Mouse (Mus musculus): ENCODE measurements around the gene Slc26a8. TPM values are rescaled to one million over a fixed set of nuclear protein-coding genes. Genes with fewer than 3 reads are reported as not detected.

The Slc26a8 gene
- polyA plus RNA-seq, 1 experiment from 2014 or later = 0.33 TPM

DNA sequence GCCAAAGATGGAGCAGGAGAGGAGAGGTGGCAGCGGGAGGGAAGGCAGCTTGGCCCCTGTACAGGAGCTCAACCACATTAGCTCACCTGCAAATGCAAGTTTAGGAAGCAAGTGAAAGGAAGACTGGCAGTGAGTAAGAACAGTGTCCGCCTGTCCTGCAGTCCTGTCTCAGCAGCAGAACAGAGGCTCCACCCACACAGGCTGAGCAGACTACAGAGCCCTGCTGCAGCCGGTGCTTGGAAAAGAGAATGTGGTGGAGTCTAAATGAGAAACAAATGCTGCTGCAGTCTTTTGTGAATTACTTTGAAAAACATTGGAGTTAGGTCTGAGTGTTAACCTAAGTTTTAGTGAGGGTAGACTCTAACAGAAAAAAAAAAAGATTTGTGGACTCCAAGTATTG lies 27.5 kb upstream of the Slc26a8 start:
- H3K27ac ChIP-seq (ENCODE audit: low read depth) = no peak overlapping the region
- no peaks in the 10 kb centered on the region for H3K27me3 ChIP-seq (ENCODE audit: insufficient read depth, low read length)
- peaks cover 6% of the 10 kb centered on the region; the same call in 1 of the 2 replicates for H3K4me1 ChIP-seq (ENCODE audit: insufficient read depth)
- DNase-seq = no peak
- no peaks in the 10 kb centered on the region for H3K9me3 ChIP-seq (ENCODE audit: low read depth, low read length)
- ATAC-seq (ENCODE audit: insufficient read depth) = no peak
- H3K4me3 ChIP-seq (ENCODE audit: low read depth, low read length) = no peak overlapping the region
- TF ChIP-seq CTCF (IDR thresholded peaks at IDR 0.05; ENCODE audit: low read depth) = no peak
- H3K9ac ChIP-seq = no peak overlapping the region
- 59% methylated on average over 3 of the region's 3 CpGs for WGBS
- no peak overlapping the region for H3K4me2 ChIP-seq
- peaks cover 75% of the 10 kb centered on the region for H3K36me3 ChIP-seq (ENCODE audit: insufficient read depth)

DNA sequence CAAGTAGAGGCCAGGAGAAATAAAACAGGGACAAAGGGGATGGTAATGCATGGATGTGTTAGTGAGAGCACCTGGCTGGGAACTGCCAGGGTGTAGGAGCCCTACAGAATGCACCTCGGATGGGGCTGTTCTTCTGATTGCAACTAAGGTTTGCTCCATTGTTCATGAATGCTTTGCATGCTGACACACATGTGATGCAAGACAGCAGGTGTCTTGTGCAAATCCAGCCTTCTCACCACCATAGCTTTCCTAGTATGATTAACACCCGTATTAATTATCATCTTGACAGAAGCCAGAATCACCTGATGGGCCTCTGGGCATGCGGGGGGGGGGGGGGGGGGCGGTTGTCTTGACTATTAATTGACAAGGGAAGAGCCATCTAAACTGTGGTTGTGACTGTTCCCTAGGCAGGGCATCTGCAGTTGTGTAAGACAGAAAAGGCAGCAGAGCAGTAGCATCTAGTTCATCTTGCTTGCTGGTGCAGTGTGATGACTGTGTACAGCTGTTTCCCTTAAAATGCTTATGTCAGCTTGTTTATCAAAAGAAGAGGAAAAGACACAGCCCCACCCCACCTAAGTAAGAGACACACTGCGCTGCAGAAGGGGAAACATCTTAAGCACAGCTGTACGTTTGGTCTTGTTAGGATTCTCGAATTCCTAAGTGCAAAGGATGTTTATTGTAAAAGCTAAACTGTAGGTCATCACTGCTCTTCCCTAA lies 26.0 kb upstream of the Slc26a8 start:
- H3K4me3 ChIP-seq (ENCODE audit: low read depth, low read length) = no peak overlapping the region
- H3K9ac ChIP-seq = no peak overlapping the region
- H3K9me3 ChIP-seq (ENCODE audit: low read depth, low read length) = no peaks in the 10 kb centered on the region
- DNase-seq (no peak), ATAC-seq (ENCODE audit: insufficient read depth) (no peak)
- H3K27ac ChIP-seq (ENCODE audit: low read depth) = no peak overlapping the region
- 60% methylated on average over 6 of the region's 7 CpGs for WGBS
- H3K4me1 ChIP-seq (ENCODE audit: insufficient read depth) = no peaks in the 10 kb centered on the region
- no peak for TF ChIP-seq CTCF (IDR thresholded peaks at IDR 0.05; ENCODE audit: low read depth)
- no peak overlapping the region for H3K4me2 ChIP-seq
- H3K27me3 ChIP-seq (ENCODE audit: insufficient read depth, low read length) = no peaks in the 10 kb centered on the region
- H3K36me3 ChIP-seq (ENCODE audit: insufficient read depth) = peaks cover 64% of the 10 kb centered on the region

DNA sequence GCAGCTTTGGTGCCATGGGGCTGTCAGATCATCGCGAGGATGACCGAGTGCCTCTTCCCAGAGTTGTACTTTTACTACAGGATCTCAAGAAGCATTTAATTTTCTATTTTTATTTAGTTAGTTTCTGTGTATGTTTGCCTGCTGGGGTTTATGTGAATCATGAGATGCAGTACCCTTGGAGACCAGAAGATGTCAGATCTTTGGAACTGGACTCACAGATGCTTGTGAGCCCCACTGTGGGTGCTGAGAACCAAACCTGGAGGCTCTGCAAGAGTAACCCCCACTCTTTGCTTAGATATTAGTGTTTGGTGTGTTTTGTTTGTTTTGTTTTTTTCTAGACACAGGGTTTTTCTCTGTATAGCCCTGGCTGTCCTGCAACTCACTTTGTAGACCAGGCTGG lies 24.0 kb upstream of the Slc26a8 start:
- Histone ChIP-seq H3K27ac (ENCODE audit: low read depth) (no peak overlapping the region), H3K36me3 (ENCODE audit: insufficient read depth) (peaks cover 53% of the 10 kb centered on the region), H3K4me2 (no peak overlapping the region), H3K9ac (no peak overlapping the region), H3K4me1 (ENCODE audit: insufficient read depth) (no peaks in the 10 kb centered on the region), H3K27me3 (ENCODE audit: insufficient read depth, low read length) (no peaks in the 10 kb centered on the region), H3K4me3 (ENCODE audit: low read depth, low read length) (no peak overlapping the region), H3K9me3 (ENCODE audit: low read depth, low read length) (no peaks in the 10 kb centered on the region)
- no peak; the same call in 1 of the 2 replicates for TF ChIP-seq CTCF (IDR thresholded peaks at IDR 0.05; ENCODE audit: low read depth)
- DNase-seq (no peak), ATAC-seq (ENCODE audit: insufficient read depth) (no peak)
- WGBS = 95% methylated on average over 3 of the region's 3 CpGs

DNA sequence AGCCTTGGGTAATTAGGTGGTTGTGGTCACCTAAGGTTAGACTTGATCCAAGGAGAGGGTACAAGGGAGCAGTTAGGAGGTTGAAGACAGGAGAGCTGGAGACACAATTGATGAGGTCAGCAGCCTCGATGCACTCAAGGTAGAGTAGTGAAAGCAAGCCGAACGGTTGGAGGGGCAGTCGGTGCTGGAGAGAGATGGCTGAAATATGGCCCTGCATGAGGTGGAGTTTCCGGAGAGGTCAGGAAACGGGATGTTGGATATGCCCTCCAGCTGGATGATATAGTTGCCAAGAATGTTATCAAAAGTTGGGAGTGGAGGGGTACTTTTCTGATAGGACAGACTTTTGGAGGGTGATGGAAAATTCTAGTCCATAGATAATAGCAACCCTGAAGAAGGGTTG lies 22.3 kb upstream of the Slc26a8 start:
- H3K4me2 ChIP-seq = no peak overlapping the region
- WGBS = 50% methylated on average over 6 of the region's 6 CpGs

DNA sequence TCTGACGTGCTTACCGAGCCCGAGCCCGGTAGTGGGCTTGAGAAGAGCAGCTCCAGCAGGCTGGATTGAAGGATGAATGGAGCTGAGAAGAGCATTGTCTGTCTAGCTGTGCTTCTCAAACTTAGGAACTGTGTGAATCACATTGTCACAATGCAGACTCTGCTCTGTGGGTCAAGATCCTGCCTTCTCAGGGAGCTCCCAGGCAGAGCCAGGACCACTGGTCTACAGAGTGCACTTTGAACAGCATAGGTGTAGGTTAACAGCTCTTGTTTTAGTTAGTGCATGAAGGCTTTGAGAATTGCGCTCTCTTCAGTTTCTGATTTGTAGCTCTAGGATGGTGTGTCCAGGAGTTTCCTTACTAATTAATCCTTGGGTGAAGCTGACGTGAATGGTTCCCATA lies 21.2 kb upstream of the Slc26a8 start:
- no peak for TF ChIP-seq CTCF (IDR thresholded peaks at IDR 0.05; ENCODE audit: low read depth)
- DNase-seq = no peak
- 90% methylated on average over 6 of the region's 6 CpGs for WGBS
- Histone ChIP-seq H3K36me3 (ENCODE audit: insufficient read depth) (peaks cover 29% of the 10 kb centered on the region), H3K9ac (no peak overlapping the region), H3K27me3 (ENCODE audit: insufficient read depth, low read length) (no peaks in the 10 kb centered on the region), H3K9me3 (ENCODE audit: low read depth, low read length) (no peaks in the 10 kb centered on the region), H3K27ac (ENCODE audit: low read depth) (no peak overlapping the region), H3K4me1 (ENCODE audit: insufficient read depth) (no peaks in the 10 kb centered on the region), H3K4me3 (ENCODE audit: low read depth, low read length) (no peak overlapping the region), H3K4me2 (no peak overlapping the region)
- ATAC-seq (ENCODE audit: insufficient read depth) = no peak

More for the DNA sequence above, 22.3 kb upstream of the Slc26a8 start:
- Histone ChIP-seq H3K4me1 (ENCODE audit: insufficient read depth) (no peaks in the 10 kb centered on the region), H3K36me3 (ENCODE audit: insufficient read depth) (peaks cover 40% of the 10 kb centered on the region), H3K4me3 (ENCODE audit: low read depth, low read length) (no peak overlapping the region), H3K27ac (ENCODE audit: low read depth) (no peak overlapping the region), H3K27me3 (ENCODE audit: insufficient read depth, low read length) (no peaks in the 10 kb centered on the region), H3K9me3 (ENCODE audit: low read depth, low read length) (no peaks in the 10 kb centered on the region), H3K9ac (no peak overlapping the region)
- no peak for TF ChIP-seq CTCF (IDR thresholded peaks at IDR 0.05; ENCODE audit: low read depth)
- no peak for DNase-seq
- ATAC-seq (ENCODE audit: insufficient read depth) = no peak

DNA sequence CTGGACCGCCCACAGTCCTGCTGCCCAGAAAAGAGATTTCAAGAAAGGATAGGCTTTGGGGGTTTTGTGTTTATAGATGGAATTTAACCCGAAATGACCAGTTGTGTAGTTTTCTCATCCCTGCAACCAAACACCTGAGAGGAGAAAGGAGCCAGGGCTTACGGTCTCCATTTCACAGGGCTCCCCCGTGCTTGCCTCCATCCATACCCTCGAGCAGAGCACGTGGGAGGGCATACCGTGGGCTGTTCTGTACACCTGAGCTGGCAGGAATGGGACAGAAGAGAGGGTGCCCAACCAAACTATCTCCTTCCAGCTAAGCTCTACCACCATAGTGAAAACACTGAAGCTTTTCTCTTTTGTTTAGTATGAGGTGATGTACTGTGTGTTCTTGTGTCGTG lies 20.3 kb upstream of the Slc26a8 start:
- H3K9ac ChIP-seq = no peak overlapping the region
- DNase-seq (no peak), ATAC-seq (ENCODE audit: insufficient read depth) (no peak)
- H3K36me3 ChIP-seq (ENCODE audit: insufficient read depth) = peaks cover 21% of the 10 kb centered on the region
- H3K4me3 ChIP-seq (ENCODE audit: low read depth, low read length) = no peak overlapping the region
- H3K27me3 ChIP-seq (ENCODE audit: insufficient read depth, low read length) = no peaks in the 10 kb centered on the region
- TF ChIP-seq CTCF (IDR thresholded peaks at IDR 0.05; ENCODE audit: low read depth) = no peak
- H3K9me3 ChIP-seq (ENCODE audit: low read depth, low read length) = no peaks in the 10 kb centered on the region
- WGBS = 88% methylated on average over 8 of the region's 8 CpGs
- H3K27ac ChIP-seq (ENCODE audit: low read depth) = no peak overlapping the region
- H3K4me1 ChIP-seq (ENCODE audit: insufficient read depth) = no peaks in the 10 kb centered on the region
- H3K4me2 ChIP-seq = no peak overlapping the region

DNA sequence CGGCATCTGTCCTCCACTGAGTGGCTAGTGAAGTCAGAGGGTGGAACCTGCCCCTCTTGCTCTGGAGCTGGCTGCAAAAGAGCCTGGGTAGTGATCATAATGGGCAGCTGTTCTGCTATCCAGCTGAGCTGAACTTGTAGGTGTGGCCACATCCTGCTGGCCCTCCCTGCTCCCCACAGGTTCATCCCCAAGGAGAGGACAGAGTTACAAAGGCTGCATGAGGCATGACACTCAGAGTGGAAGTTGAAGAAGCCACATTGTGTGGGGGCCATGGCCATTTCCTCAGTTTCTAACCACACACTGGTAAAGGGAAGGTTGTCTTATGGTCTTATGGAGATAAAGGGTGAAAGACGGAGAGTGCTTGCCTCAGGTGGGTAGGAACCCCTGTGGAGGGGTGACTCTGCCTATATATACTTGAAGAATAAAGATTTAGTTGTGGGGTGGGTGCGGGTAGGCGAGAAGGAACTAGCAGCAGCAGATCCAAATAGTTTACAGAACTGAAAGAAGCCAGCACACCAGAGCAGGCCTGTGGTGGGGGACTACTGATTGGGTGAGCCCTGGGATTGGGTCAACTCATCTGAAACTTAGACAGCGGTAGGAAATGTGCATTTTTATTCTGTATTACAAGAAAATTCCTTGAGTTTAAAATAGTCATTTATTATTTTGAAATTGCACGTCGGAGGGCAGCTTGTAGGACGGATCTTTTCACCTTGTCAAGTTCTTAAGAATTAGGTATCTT lies 19.7 kb upstream of the Slc26a8 start:
- TF ChIP-seq CTCF (IDR thresholded peaks at IDR 0.05; ENCODE audit: low read depth) = no peak
- DNase-seq (no peak), ATAC-seq (ENCODE audit: insufficient read depth) (no peak)
- 78% methylated on average over 8 of the region's 8 CpGs for WGBS
- H3K36me3 ChIP-seq (ENCODE audit: insufficient read depth) = peaks cover 21% of the 10 kb centered on the region
- no peak overlapping the region for H3K27ac ChIP-seq (ENCODE audit: low read depth)
- H3K4me2 ChIP-seq = no peak overlapping the region
- no peaks in the 10 kb centered on the region for H3K27me3 ChIP-seq (ENCODE audit: insufficient read depth, low read length)
- no peaks in the 10 kb centered on the region for H3K4me1 ChIP-seq (ENCODE audit: insufficient read depth)
- H3K9ac ChIP-seq = no peak overlapping the region
- H3K4me3 ChIP-seq (ENCODE audit: low read depth, low read length) = no peak overlapping the region
- no peaks in the 10 kb centered on the region for H3K9me3 ChIP-seq (ENCODE audit: low read depth, low read length)

Measured in lung, embryonic 14.5 days (tissue).